Mouse (Mus musculus): ENCODE results near the gene Nthl1.

- TF ChIP-seq POLR2A (IDR thresholded peaks at IDR 0.05; ENCODE audit: control insufficient read depth, low read depth, low read length) = no peak
- TF ChIP-seq CTCF (IDR thresholded peaks at IDR 0.05; ENCODE audit: control insufficient read depth, insufficient read depth, insufficient replicate concordance, low read depth, low read length) = no peak
These were observed 27.9 kb upstream of the Nthl1 start for GRCm38 (mm10) chr17:24604557-24604956.
